Mouse (Mus musculus) T-cell, adult 66 days (primary cell): ENCODE data around the gene Slitrk4. TPM values are rescaled to one million over a fixed set of nuclear protein-coding genes. Genes with fewer than 3 reads are reported as not detected.

Experiments used
- total RNA-seq, 2 experiments: library from RNA; stranded (reverse); gene quantifications; 3 replicates in 1 of 2; 4 replicates in 1 of 2; pipeline ENCODE4 v1.2.4; 2023

Slitrk4 gene
- not detected for total RNA-seq

GRCm38 (mm10) chrX:64276290-64277125, at the start of gene Slitrk4:
Gene Slitrk4 (minus strand): TSS chrX:64276996.

Other genes with a start within 250 kb of the Slitrk4 start
- not detected for gene Gm6760, start 124.8 kb downstream of the Slitrk4 start, total RNA-seq
- not detected for gene 3830417A13Rik, start 103.4 kb downstream of the Slitrk4 start, total RNA-seq